Mouse (Mus musculus): ENCODE measurements around the gene Suco.

DNA sequence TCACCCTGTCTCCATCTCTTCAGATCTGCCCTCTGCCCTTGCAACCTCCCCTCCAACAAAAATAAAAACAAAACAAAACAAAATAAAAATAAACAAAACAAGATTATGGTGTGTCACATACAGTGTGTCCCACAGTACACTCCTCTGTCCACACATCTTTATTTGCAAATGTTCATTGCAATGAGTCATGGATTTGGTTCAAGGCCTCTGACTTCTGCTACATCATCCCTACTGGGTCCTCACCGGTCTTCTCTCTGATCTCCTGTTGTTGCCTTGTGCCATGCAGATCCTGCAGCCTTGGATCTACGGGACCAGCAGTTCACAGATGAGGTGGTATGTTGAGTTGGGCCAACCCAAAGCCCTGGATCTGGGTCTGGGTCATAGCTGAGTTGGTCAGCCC lies 43.1 kb upstream of the Suco start:
- TF ChIP-seq CTCF (IDR thresholded peaks at IDR 0.05; ENCODE audit: extremely low read depth, insufficient read depth, low read length) (no peak), POLR2A (IDR thresholded peaks at IDR 0.05; ENCODE audit: extremely low read depth, insufficient read depth, low read length) (no peak)
